Mouse (Mus musculus) cerebellum, adult 2 months (tissue): Measurements from ENCODE around the gene 4930469K13Rik.

Experiments used
- CTCF ChIP-seq: fragments of 200-500 bp; IDR thresholded peaks from 2 replicates; pipeline ENCODE4 v1.5.1; 2011; ENCODE audit warnings: low read depth, mild to moderate bottlenecking, control low read depth, low read length, moderate library complexity, borderline replicate concordance; ENCODE audit not compliant: insufficient read depth
- POLR2A ChIP-seq: fragments of 200-500 bp; IDR thresholded peaks from 2 replicates; pipeline ENCODE4 v1.6.1; 2011; ENCODE audit warnings: low read length, control low read depth, borderline replicate concordance; ENCODE audit not compliant: insufficient read depth

GRCm38 (mm10) chr11:33944786-33945328 lies 153.5 kb downstream of the 4930469K13Rik start:
- no peak for TF ChIP-seq CTCF
- no peak for TF ChIP-seq POLR2A
